Mouse (Mus musculus) small intestine, adult 2 months (tissue): Measurements from ENCODE around the gene Nktr. TPM values are rescaled to one million over a fixed set of nuclear protein-coding genes. Genes with fewer than 3 reads are reported as not detected.

ENCODE experiments used
- H3K27ac ChIP-seq: fragments of 200-500 bp; 2 replicates; pipeline ENCODE4 v1.5.1; 2012; ENCODE audit warnings: low read depth, low read length, control low read depth, inconsistent platforms; ENCODE audit not compliant: insufficient read depth
- H3K27me3 ChIP-seq: fragments of 200-500 bp; 2 replicates; pipeline ENCODE4 v1.6.1; 2012; ENCODE audit warnings: mild to moderate bottlenecking, moderate library complexity, low read length, inconsistent platforms; ENCODE audit not compliant: control insufficient read depth, insufficient read depth
- H3K36me3 ChIP-seq: fragments of 200-500 bp; 2 replicates; pipeline ENCODE4 v1.6.1; 2012; ENCODE audit warnings: mild to moderate bottlenecking, low read length, control low read depth, inconsistent platforms; ENCODE audit not compliant: control insufficient read depth, insufficient read depth
- H3K4me1 ChIP-seq: fragments of 200-500 bp; 2 replicates; pipeline ENCODE4 v1.6.1; 2012; ENCODE audit warnings: low read length, inconsistent platforms, mixed read lengths; ENCODE audit not compliant: control insufficient read depth, insufficient read depth, insufficient read length
- H3K4me3 ChIP-seq: fragments of 200-500 bp; 2 replicates; pipeline ENCODE4 v1.5.1; 2012; ENCODE audit warnings: low read depth, mild to moderate bottlenecking, control low read depth, inconsistent platforms, low read length, moderate library complexity
- CTCF ChIP-seq: fragments of 200-500 bp; IDR thresholded peaks from 2 replicates; pipeline ENCODE4 v1.5.1; 2012; ENCODE audit warnings: low read depth, mild to moderate bottlenecking, control low read depth, inconsistent platforms, low read length, moderate library complexity, mixed read lengths; ENCODE audit not compliant: insufficient replicate concordance, insufficient read length; ENCODE audit errors: extremely low read depth
- POLR2A ChIP-seq: fragments of 200-500 bp; IDR thresholded peaks from 2 replicates; pipeline ENCODE4 v1.6.1; 2012; ENCODE audit warnings: low read depth, mild to moderate bottlenecking, control low read depth, inconsistent platforms, low read length, moderate library complexity
- WGBS: fragments of 180-500 bp; shearing (Covaris S2); methylation state at CpG from one replicate; pipeline ENCODE4 v1.1.7; 2018; 5-methylcytosine and 5-hydroxymethylcytosine counted together
- polyA plus RNA-seq: library from polyadenylated mRNA; depleted of rRNA; stranded (reverse); fragments of >200 nt; gene quantifications from 2 replicates; pipeline ENCODE4 v1.2.3, GENCODE M21; 2012

The Nktr gene
- polyA plus RNA-seq, 1 experiment, result 30.2 TPM

GRCm38 (mm10) chr9:121756785-121757184, 37.8 kb downstream of the Nktr start:
- 77% methylated on average over 3 of the region's 3 CpGs for WGBS
- Histone ChIP-seq H3K4me1 (peaks cover 9% of the 10 kb centered on the region), H3K27ac (no peak overlapping the region), H3K4me3 (no peak overlapping the region), H3K27me3 (peaks cover 22% of the 10 kb centered on the region), H3K36me3 (peaks cover 36% of the 10 kb centered on the region)
- no peak for TF ChIP-seq CTCF
- TF ChIP-seq POLR2A, result no peak

DNA sequence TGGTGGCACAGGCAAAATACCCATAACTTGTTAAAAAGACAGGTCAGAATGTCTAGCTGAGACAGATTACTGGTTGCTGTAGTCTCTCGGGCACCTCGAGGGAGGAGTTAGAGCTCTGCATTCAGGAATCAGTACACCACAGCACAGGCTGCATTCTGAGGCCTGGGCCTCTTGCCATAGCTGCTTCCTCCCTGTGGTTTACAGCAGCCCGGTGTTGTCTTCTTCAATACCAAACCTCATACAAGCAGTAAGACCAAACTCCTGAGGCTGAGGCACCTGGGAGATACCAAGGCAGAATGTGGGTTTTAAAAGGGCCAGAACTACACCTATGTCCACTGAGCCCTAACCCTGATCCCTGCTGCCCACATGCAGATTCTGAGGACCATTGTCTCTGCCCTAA, 38.5 kb downstream of the Nktr start:
- TF ChIP-seq POLR2A (no peak), CTCF (no peak)
- Histone ChIP-seq H3K36me3 (peaks cover 31% of the 10 kb centered on the region), H3K4me3 (no peak overlapping the region), H3K4me1 (peaks cover 9% of the 10 kb centered on the region), H3K27me3 (peaks cover 22% of the 10 kb centered on the region), H3K27ac (no peak overlapping the region)
- 58% methylated on average over 3 of the region's 3 CpGs for WGBS

GRCm38 (mm10) chr9:121757835-121758814, 39.2 kb downstream of the Nktr start:
- peaks cover 22% of the 10 kb centered on the region for H3K27me3 ChIP-seq
- TF ChIP-seq CTCF, result no peak
- no peak for TF ChIP-seq POLR2A
- no peak overlapping the region for H3K27ac ChIP-seq
- H3K36me3 ChIP-seq, result peaks cover 26% of the 10 kb centered on the region
- WGBS, result 52% methylated on average over 10 of the region's 10 CpGs
- no peak overlapping the region for H3K4me3 ChIP-seq
- H3K4me1 ChIP-seq, result peaks cover 9% of the 10 kb centered on the region

DNA sequence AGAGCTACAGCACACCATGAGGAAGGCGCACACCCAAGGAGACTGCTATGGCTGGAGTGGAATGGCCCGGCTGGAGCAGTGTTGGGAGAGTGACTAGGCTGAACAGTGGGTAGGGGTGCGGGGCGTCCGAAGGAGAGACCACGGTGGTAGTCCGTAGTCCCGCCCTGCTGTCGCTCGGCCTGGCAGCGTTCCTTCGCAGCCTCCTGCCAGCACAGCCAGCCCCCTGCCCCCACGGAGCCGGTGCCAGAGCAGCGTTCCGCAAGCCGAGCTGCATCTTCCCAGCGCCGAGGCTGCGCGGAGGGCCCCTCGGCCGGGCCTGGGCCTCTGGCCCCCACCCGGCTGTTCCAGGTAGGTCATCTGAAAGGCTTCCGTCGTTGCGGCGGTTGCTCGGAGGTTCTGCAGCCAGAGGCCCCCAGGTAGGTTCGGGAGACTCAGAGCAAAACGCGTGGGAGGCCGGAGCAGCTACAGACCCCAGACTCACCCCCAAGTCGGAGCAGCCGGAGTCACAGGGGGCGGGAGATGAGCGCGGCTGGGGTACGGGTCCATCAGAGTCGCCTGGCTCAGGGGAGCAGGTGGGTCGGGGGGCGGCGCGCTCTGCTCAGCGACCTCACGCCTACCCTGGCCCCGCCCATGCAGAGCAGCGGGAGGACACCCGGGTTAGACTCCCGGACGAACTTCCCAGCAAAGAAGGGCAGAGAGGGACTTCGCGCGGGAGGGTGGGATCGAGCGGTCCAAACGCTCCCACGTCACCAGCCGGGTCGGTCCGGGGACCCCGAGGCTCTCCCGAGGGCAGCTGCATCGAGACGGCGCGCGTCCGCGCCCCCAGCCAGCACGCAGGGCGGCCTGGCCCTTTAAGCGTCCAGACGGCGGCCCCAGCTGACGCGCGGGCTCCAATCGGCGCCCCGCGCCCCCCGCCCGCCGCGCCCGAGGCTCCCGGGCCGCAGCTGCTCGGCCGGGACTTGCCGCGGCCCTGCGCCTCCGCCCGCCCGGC, 40.4 kb downstream of the Nktr start, which contains the start of gene Zfp651:
Gene Zfp651 (plus strand): TSS at position 240 of the 991 bp plus-strand sequence.
- Histone ChIP-seq H3K27ac (no peak within 1 kb of the TSS), H3K4me3 (peak within 1 kb of the TSS; percentile 83), H3K4me1 (peaks cover 9% of the 10 kb centered on the region), H3K36me3 (peaks cover 18% of the 10 kb centered on the region), H3K27me3 (peaks cover 22% of the 10 kb centered on the region)
- TF ChIP-seq CTCF (no peak), POLR2A (no peak)
- WGBS, result 1% methylated on average over 97 of the region's 97 CpGs

DNA sequence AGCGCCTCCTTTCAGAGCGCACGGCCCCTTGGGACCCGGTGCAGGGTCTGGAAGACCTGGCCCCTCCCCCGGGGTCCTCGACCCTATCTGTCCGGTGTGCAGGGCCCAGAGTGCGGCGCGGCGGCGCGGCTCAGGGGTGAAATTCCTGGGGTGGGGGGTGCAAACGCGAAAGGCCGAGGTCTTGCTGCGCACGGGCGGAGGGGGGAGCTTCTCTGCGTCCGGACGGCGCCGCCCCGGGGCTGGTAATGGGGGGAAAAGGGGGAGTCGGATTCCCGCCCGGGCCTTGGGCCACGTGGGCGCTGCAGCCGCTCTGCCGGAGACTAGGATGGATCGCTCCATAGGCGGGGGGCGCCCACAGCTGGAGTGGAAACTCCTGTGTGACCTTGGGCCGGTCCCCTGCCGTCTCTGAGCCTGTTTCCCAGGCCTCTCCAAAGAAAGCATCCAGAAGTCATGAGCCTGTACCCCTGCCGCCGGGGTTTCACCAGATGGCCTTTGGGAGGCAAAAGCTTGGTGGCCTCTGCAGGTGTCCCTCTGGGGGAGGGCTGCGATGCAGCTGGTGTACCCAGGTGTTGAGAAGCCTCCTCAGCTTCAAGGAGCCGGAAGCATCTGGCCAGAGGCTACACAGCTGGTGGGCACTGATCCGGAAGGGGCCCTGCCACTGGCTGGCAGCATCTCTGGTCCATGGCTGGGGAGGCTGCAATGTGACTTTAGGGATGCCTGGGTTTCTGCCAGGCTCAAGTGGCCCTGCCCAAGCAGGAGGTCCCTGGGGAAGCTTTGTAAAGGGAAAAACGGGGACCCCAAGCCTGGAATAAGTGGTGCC, 41.5 kb downstream of the Nktr start:
- TF ChIP-seq CTCF (no peak), POLR2A (no peak)
- H3K36me3 ChIP-seq, result peaks cover 9% of the 10 kb centered on the region
- WGBS, result 2% methylated on average over 43 of the region's 43 CpGs
- H3K27me3 ChIP-seq, result peaks cover 22% of the 10 kb centered on the region
- no peak overlapping the region for H3K27ac ChIP-seq
- peak overlapping the region; percentile 83 for H3K4me3 ChIP-seq
- H3K4me1 ChIP-seq, result peaks cover 9% of the 10 kb centered on the region

- H3K4me3 ChIP-seq, result no peak overlapping the region
- peaks cover 9% of the 10 kb centered on the region for H3K4me1 ChIP-seq
- TF ChIP-seq POLR2A (no peak), CTCF (no peak)
- no peak overlapping the region for H3K27ac ChIP-seq
- H3K36me3 ChIP-seq, result peaks cover 5% of the 10 kb centered on the region
- peaks cover 22% of the 10 kb centered on the region for H3K27me3 ChIP-seq
- 51% methylated on average over 10 of the region's 10 CpGs for WGBS
Measured at GRCm38 (mm10) chr9:121761091-121761665, 42.2 kb downstream of the Nktr start.
